Mouse (Mus musculus) adrenal gland, postnatal 14 days (tissue): ENCODE measurements around the gene Slc39a8. TPM values are rescaled to one million over a fixed set of nuclear protein-coding genes. Genes with fewer than 3 reads are reported as not detected.

Source experiments
- DNase-seq: peaks from one replicate; pipeline ENCODE4 v3.0.0; 2021; ENCODE audit warnings: mixed read lengths
- total RNA-seq: library from RNA; stranded (reverse); gene quantifications from 2 replicates; pipeline ENCODE4 v1.2.3, GENCODE M21; 2021

The Slc39a8 gene
- total RNA-seq, 1 experiment from 2014 or later, result 7.1 TPM

DNA sequence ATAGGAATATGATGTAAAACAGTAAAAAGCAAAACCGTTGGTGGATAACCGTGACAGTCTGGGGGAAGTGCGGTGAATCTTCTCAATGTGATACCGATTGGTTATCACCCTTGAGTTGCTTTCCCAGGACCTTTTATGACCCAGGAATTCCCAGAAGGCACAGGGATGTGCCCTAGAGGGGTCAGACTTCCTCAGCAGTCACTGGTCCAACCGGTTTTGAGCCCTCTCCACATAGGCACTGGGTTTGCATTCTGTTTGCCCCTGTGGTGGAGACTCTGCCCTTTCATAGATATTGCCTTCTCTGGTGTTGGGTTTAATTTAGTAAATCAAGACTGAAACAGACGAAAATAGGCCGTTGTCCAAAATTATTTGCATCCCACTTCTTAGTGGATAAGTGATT is 20.8 kb downstream of the Slc39a8 start:
- DNase-seq, result no peak

- DNase-seq, result no peak
Measured at GRCm38 (mm10) chr3:135851607-135852006, 26.5 kb downstream of the Slc39a8 start.

- no peak for DNase-seq
Measured at GRCm38 (mm10) chr3:135853604-135854297, 28.7 kb downstream of the Slc39a8 start.

DNA sequence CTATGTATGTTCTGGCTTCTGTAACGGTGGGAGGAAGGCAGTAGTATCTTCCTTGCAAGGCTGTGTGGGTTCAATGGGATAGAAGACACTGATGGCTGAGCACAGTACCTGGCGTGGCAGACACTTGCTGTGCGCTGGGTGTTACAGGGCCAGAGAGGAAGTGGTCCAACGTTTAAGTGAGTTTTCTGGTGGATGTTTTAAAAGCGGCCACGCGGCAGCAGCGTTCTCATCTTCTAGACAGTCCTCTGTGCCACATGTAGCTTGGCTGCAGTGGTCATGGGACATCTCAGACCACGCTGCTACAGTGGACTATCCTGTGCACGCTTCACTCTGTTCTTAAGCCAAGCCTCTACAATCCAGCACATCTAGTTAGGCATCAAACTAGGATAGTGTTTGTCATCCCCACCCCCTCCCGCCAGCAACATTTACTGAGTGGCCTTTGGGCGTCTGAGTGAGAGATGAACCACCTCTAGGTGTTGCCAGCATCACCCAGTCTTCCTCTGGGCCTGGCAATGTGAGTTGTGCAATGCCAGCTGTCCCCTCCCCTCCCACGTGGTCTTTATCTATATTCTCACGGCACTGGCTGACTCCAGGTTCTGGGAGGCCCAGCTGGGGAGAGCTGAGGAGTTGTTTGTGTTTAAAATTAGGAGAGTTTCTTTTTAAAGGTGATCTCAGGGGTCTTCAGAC is 29.4 kb downstream of the Slc39a8 start:
- no peak for DNase-seq

- no peak for DNase-seq
Measured at GRCm38 (mm10) chr3:135854985-135855340, 29.9 kb downstream of the Slc39a8 start.

- no peak for DNase-seq
Measured at GRCm38 (mm10) chr3:135856303-135856702, 31.2 kb downstream of the Slc39a8 start.

- no peak for DNase-seq
Measured at GRCm38 (mm10) chr3:135857134-135857533, 32.1 kb downstream of the Slc39a8 start.

DNA sequence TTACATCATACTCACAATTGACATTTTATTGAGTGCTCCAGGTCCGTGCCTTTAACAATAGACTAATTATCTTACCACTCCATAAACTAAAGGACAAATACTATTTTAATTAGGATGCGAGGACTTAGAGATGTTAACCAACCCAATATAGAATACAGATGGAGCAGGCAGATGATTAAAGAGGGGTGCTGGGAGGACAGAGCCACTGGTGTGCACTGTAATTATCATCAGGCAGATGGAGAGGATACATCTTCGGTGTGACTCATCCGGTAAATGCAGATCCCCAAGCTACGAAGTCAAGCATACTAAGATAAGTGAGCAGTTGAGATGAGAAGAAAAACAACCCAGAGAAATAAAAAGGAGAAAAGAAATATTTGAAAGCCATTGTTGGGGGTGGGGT is 34.4 kb downstream of the Slc39a8 start:
- no peak for DNase-seq

GRCm38 (mm10) chr3:135862804-135863203 is 37.7 kb downstream of the Slc39a8 start:
- DNase-seq, result peak; percentile 14

DNA sequence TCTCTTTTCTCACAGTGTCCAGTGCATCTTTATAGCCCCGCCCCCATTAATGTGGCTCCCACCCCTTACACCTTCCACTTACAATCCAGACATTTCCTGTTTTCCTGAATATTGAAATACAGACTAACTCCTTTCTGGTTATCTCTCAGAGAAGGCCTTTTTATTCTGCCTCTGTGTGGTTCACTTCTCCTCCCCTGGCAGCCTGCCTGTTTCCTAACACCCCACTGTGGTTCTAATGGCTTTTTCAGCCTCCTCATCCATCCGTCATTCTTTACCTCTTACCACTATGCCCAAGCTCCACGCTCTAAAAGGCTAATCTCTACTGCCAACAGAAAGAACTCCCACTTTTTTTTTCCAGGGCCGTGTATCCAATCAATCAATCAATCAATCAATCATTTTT is 44.0 kb downstream of the Slc39a8 start:
- no peak for DNase-seq

DNA sequence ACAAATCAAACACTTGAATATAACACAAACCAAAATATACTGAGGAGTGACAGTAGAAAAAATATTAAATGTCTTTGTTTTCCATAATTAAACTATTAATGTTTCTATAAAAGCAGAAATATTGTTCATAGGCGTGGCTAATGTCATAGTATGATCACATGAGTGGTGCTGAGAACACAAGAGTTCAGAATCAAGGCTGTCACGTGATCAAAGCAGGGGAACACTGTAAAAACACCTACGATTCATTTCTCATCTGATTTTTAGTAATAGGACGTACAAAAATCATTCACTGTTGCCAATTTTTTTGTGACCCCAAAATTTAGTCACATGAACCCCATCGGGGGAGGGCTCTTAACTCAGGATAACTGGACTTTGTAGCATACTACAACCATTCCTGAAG is 47.2 kb downstream of the Slc39a8 start:
- DNase-seq, result no peak

- no peak for DNase-seq
Measured at GRCm38 (mm10) chr3:135873596-135873995, 48.5 kb downstream of the Slc39a8 start.

GRCm38 (mm10) chr3:135878048-135878447 is 53.0 kb downstream of the Slc39a8 start:
- peak; percentile 6 for DNase-seq

DNA sequence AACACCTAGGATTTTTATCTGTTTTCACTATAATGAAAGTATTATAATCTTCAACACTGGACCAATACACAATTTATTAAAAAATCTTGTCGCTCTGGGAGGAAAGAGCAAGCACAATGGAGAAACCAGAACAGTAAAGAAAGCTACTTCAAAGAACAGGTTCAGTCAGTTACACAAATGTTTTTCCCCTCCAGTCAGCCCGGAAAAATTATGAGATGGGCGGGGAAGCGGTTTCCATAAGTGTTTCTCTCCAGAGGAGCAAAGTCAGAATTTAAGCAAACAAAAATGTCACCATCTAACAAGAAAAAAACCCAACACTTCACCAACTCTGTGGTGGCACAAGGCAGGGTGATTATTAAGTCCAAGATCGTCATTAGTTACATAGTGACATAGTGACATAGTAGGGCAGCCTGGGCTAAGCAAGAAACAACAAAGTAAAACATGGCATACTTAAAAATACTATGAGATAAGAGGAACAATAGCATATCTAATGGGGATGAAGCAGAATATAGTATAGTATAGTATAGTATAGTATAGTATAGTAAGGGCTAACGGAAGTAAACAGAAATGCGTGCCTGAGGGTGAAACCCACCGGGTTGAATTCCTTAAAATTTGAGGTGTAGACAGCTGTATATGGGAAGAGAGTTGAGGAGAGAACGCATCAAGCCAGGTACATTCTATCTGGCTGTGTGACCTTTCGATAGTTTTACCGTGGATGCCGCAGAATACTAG is 61.0 kb downstream of the Slc39a8 start:
- no peak for DNase-seq

- peak; percentile 76 for DNase-seq
Measured at GRCm38 (mm10) chr3:135886659-135887027, 61.6 kb downstream of the Slc39a8 start.

- DNase-seq, result no peak
Measured at GRCm38 (mm10) chr3:135887033-135887855, 62.2 kb downstream of the Slc39a8 start.

DNA sequence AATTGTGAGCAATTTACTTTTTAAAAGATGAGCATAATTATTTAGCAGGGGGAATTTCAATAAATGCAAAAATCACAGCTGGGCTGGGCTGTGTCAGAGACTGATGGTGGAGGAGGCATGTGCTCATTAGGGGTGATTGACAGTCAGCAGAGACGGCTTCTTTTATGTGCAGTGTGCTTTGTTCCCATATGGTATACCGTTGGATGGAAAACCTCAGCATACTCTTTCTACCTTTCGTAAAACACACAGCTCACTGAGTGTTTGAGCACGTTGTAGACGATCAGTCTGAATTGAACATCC is 62.7 kb downstream of the Slc39a8 start:
- no peak for DNase-seq

DNA sequence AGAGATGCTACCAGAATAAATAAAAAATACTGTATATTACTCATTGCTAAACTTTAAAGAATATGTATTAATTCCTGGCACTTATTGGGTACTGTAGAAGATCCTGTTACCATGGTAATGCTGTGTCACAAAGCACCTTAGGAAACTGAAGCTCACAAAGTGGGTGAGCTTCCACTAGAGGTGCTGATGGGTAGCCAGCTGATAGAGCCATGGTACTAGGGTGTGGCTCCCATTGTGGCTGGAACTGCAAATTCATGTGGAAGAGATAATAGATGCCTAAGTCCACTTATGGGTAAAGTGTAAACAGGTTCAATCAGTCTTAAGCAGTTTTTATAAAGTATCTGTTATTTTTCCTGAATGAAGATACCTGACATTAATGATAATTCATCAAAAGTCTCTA is 64.3 kb downstream of the Slc39a8 start:
- DNase-seq, result no peak

DNA sequence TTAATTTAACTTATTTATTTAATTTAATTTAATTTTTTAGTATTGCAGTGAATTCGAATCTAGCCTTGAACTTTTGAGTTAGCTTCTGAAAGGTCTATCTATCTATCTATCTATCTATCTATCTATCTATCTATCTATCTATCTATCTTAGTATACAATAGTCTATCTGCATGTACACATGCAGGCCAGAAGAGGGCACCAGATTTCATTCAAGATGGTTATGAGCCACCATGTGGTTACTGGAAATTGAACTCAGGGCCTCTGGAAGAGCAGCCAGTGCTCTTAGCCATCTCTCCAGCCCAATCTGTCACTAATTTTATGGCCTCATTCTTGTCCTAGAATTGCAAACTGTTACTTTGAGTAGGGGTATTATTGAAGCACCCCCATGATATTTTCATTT is 78.3 kb downstream of the Slc39a8 start:
- no peak for DNase-seq

DNA sequence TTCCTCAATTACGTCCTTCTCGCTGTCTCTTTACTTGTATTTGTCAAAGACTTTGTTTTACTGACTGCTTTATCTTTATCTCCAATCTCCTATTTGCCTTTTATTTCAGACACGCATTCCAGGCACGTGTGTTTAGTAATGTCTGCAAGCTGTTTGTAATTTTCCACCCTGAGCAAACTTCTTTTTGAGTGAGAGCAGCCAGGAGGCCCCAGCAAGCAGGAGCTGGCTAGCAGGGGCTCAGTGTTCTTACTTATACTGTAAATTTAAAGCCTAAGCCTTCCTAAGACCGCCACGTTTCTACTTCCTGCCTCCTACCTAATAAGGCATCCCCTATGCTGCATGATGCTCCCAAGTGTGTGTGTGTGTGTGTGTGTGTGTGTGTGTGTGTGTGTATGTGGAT is 79.8 kb downstream of the Slc39a8 start:
- no peak for DNase-seq

DNA sequence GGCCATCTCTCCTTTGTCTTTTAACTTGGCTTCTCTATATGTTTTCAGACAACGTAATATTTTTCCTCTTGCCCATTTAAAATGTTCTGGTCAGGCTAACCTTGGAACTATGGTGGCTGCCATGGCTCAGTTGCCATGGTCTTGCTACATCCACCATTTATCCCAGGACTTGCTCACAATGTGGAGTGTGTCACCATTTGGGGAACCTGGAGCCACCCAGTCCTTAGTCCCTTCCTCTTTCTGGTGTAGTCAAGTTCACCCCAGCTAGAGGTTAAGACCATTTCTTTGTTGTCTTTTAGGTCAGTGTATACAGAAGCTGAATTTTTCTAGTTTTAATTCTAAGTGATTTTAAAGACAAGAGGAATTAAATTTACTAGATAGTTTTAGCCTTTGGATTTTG is 80.7 kb downstream of the Slc39a8 start:
- DNase-seq, result no peak

- no peak for DNase-seq
Measured at GRCm38 (mm10) chr3:135907028-135907427, 81.9 kb downstream of the Slc39a8 start.

GRCm38 (mm10) chr3:135915941-135916340 is 90.9 kb downstream of the Slc39a8 start:
- DNase-seq, result no peak
